In genomic region chr11:19531255-19532003, GRCm38 (mm10) we compare ENCODE assay signal across 10 mouse cellular contexts.
DNase-seq lines count a peak whose midpoint lies in the region; ATAC-seq and TF ChIP-seq lines count a peak whose summit lies in the region.
"Had no signal": no experiment of that assay in that cellular context is flagged by ENCODE, and none has a peak within 500 bp of the region (broad histone marks: within the 10 kb centered on the region; RNA-seq: fewer than 3 reads in every experiment).

No protein-coding gene starts in this region.

- no peaks in the 10 kb centered on the region for H3K27me3 ChIP-seq in CH12.LX (replicated peaks)
- no peaks in the 10 kb centered on the region for H3K27me3 ChIP-seq in hindbrain, postnatal 0 days (ENCODE audit: insufficient read depth, low read length)

- no peaks in the 10 kb centered on the region for H3K79me2 ChIP-seq in CH12.LX (replicated peaks; ENCODE audit: control insufficient read depth, extremely low read depth, insufficient read depth, poor library complexity, severe bottlenecking)

- intact Hi-C loops in left cerebral cortex, postnatal 10 days (cut with DNase I), result no loop called here

- peaks cover 18 to 48% of the 10 kb centered on the region in 2 experiments for H3K4me1 ChIP-seq in CH12.LX (ENCODE audit: control insufficient read depth in 1 of 2, insufficient read depth in 2 of 2)
- no peaks in the 10 kb centered on the region; the same call in 1 of the 2 replicates for H3K4me1 ChIP-seq in hindbrain, postnatal 0 days (ENCODE audit: insufficient read depth, low read length)

- H3K27ac ChIP-seq in CH12.LX (ENCODE audit: insufficient read depth, low read depth), result peak overlapping the region; percentile 10
- H3K27ac ChIP-seq in hindbrain, postnatal 0 days, result peak overlapping the region; percentile 82

- no peak for TF ChIP-seq CTCF in CH12.LX (conservative IDR thresholded peaks at IDR 0.05 in 1 of 2, IDR thresholded peaks at IDR 0.05 in 1 of 2; ENCODE audit: low read depth in 2 of 2, low read length in 2 of 2)
- TF ChIP-seq CTCF in brain, embryonic 14.5 days (IDR thresholded peaks at IDR 0.05; ENCODE audit: borderline replicate concordance, extremely low read depth, insufficient read depth, insufficient read length), result no peak
- TF ChIP-seq CTCF in hindbrain, postnatal 0 days (IDR thresholded peaks at IDR 0.05; ENCODE audit: low read depth), result peak; percentile 5

- ATAC-seq in hindbrain, postnatal 0 days, result peak; percentile 84
- ATAC-seq in megakaryocyte, adult 5-6 weeks (ENCODE audit: poor library complexity, severe bottlenecking), result no peak
- ATAC-seq: Patski had no signal

- no peaks in the 10 kb centered on the region for H3K9me3 ChIP-seq in CH12.LX (replicated peaks; ENCODE audit: low read length)
- no peaks in the 10 kb centered on the region for H3K9me3 ChIP-seq in hindbrain, postnatal 0 days (ENCODE audit: low read length)

- H3K36me3 ChIP-seq in CH12.LX (replicated peaks in 1 of 2; ENCODE audit: control insufficient read depth in 1 of 2, insufficient read depth in 1 of 2, low read length in 1 of 2), result no peaks in the 10 kb centered on the region
- no peaks in the 10 kb centered on the region for H3K36me3 ChIP-seq in hindbrain, postnatal 0 days (ENCODE audit: insufficient read depth, low read length)

- no peak for TF ChIP-seq POLR2A in CH12.LX (IDR thresholded peaks at IDR 0.05; ENCODE audit: low read depth, low read length)
- TF ChIP-seq POLR2A in brain, embryonic 14.5 days (IDR thresholded peaks at IDR 0.05; ENCODE audit: borderline replicate concordance, extremely low read depth, insufficient read depth, insufficient read length, poor library complexity, severe bottlenecking), result no peak

- no peak overlapping the region for H3K4me3 ChIP-seq in CH12.LX (replicated peaks in 1 of 3; ENCODE audit: low read depth in 2 of 3, low read length in 2 of 3, poor library complexity in 1 of 3)
- no peak overlapping the region for H3K4me3 ChIP-seq in hindbrain, postnatal 0 days (ENCODE audit: low read length)
- H3K4me3 ChIP-seq: myocyte had no signal

- no peak; the same call in 1 of the 2 replicates for TF ChIP-seq RAD21 in CH12.LX (IDR thresholded peaks at IDR 0.05; ENCODE audit: low read depth, low read length)

- in situ Hi-C loops in CH12.LX (cut with MboI; ENCODE audit: low pct_ligation_motif_present, low pct_unique_long_range_greater_than_20kb, low sequenced_read_pairs), result loop anchor here (5.0 to 10.0 kb wide), 4 partner anchors 194 to 807 kb away; no protein-coding TSS in a partner anchor

- dilution Hi-C loops in CH12.LX (cut with MboI; ENCODE audit: extremely low pct_ligation_motif_present, extremely low pct_unique_long_range_greater_than_20kb, low sequenced_read_pairs), result no loop called here

- H3K9ac ChIP-seq in CH12.LX (ENCODE audit: insufficient read depth, low read depth), result peak overlapping the region; percentile 7
- peak overlapping the region; percentile 37 for H3K9ac ChIP-seq in hindbrain, postnatal 0 days (replicated peaks; ENCODE audit: low read length)

- peak overlapping the region; percentile 64 for H3K4me2 ChIP-seq in CH12.LX (ENCODE audit: insufficient read depth, low read depth, poor library complexity, severe bottlenecking)
- H3K4me2 ChIP-seq in hindbrain, postnatal 0 days (ENCODE audit: low read depth, low read length), result peak overlapping the region; percentile 27; the same call in 1 of the 2 replicates

- TF ChIP-seq EP300 in CH12.LX (IDR thresholded peaks at IDR 0.05; ENCODE audit: low read length), result peak; percentile 62; the same call in 1 of the 2 replicates

- 11% methylated on average over 20 of the region's 20 CpGs for WGBS in hindbrain, postnatal 0 days

- peak; percentile 57 for DNase-seq in CH12.LX (ENCODE audit: extremely low read depth)
- DNase-seq in brain, embryonic 14.5 days (ENCODE audit: low read depth), result peak; percentile 51
- DNase-seq in hindbrain, postnatal 0 days (ENCODE audit: low spot score), result peak; percentile 76
- peak; percentile 48 for DNase-seq in lung, postnatal 10 days
- no peak for DNase-seq in left cerebral cortex, postnatal 10 days (ENCODE audit: extremely low spot score in 1 of 2, low spot score in 2 of 2)
- DNase-seq in left cerebral cortex, adult 18-20 months (ENCODE audit: low spot score in 2 of 2), result no peak
- no peak for DNase-seq in left cerebral cortex, adult 9 months (ENCODE audit: low spot score in 2 of 2)

TF ChIP-seq in CH12.LX, 34 proteins besides CTCF, POLR2A, EP300 and RAD21:
- TF ChIP-seq RCOR1 (conservative IDR thresholded peaks at IDR 0.05; ENCODE audit: low read depth, low read length) (0 out of 2 replicates have a peak, but pooled peaks have one; percentile 61), E2F4 (IDR thresholded peaks at IDR 0.05; ENCODE audit: insufficient replicate concordance, low read depth, low read length) (no peak), HCFC1 (IDR thresholded peaks at IDR 0.05; ENCODE audit: low read depth, low read length) (peak; percentile 9; the same call in 1 of the 2 replicates), MAFK (IDR thresholded peaks at IDR 0.05; ENCODE audit: insufficient replicate concordance, low read length) (no peak), MAX (IDR thresholded peaks at IDR 0.05; ENCODE audit: low read length) (no peak), USF2 (conservative IDR thresholded peaks at IDR 0.05; ENCODE audit: low read depth, low read length) (no peak), ELF1 (IDR thresholded peaks at IDR 0.05; ENCODE audit: low read depth, low read length) (peak; percentile 52), MYC (IDR thresholded peaks at IDR 0.05; ENCODE audit: low read depth, low read length) (peak; percentile 15; the same call in 1 of the 2 replicates), ZC3H11A (IDR thresholded peaks at IDR 0.05; ENCODE audit: low read depth, low read length) (no peak), PAX5 (IDR thresholded peaks at IDR 0.05; ENCODE audit: low read length) (no peak), ZKSCAN1 (IDR thresholded peaks at IDR 0.05; ENCODE audit: borderline replicate concordance, low read depth, low read length) (no peak), JUND (conservative IDR thresholded peaks at IDR 0.05; ENCODE audit: low read depth, low read length) (0 out of 2 replicates have a peak, but pooled peaks have one; percentile 6), ETS1 (conservative IDR thresholded peaks at IDR 0.05; ENCODE audit: low read depth, low read length) (peak; percentile 26), IRF4 (IDR thresholded peaks at IDR 0.05; ENCODE audit: low read depth, low read length) (peak; percentile 74; the same call in 1 of the 2 replicates), BHLHE40 (IDR thresholded peaks at IDR 0.05; ENCODE audit: low read depth, low read length) (peak; percentile 12; the same call in 1 of the 2 replicates), MEF2A (IDR thresholded peaks at IDR 0.05; ENCODE audit: borderline replicate concordance, low read depth, low read length) (peak; percentile 46; the same call in 1 of the 2 replicates), UBTF (IDR thresholded peaks at IDR 0.05; ENCODE audit: low read depth, low read length) (no peak), NELFE (IDR thresholded peaks at IDR 0.05; ENCODE audit: low read depth, low read length) (no peak; the same call in 1 of the 2 replicates), CHD1 (IDR thresholded peaks at IDR 0.05; ENCODE audit: low read depth, low read length) (peak; percentile 86; the same call in 1 of the 2 replicates), USF1 (IDR thresholded peaks at IDR 0.05; ENCODE audit: low read depth, low read length) (no peak), CHD2 (IDR thresholded peaks at IDR 0.05; ENCODE audit: low read length) (no peak; the same call in 1 of the 2 replicates), MXI1 (IDR thresholded peaks at IDR 0.05; ENCODE audit: low read depth, low read length) (peak; percentile 57; the same call in 1 of the 2 replicates), ZNF384 (IDR thresholded peaks at IDR 0.05; ENCODE audit: low read depth, low read length) (peak; percentile 82), JUN (IDR thresholded peaks at IDR 0.05; ENCODE audit: insufficient read depth, low read depth, low read length) (no peak), TBP (conservative IDR thresholded peaks at IDR 0.05; ENCODE audit: low read depth, low read length) (no peak), ZMIZ1 (IDR thresholded peaks at IDR 0.05; ENCODE audit: low read depth, low read length) (peak; percentile 58; the same call in 1 of the 2 replicates), TCF12 (IDR thresholded peaks at IDR 0.05; ENCODE audit: low read depth, low read length) (peak; percentile 38; the same call in 1 of the 2 replicates), KAT2A (IDR thresholded peaks at IDR 0.05; ENCODE audit: insufficient replicate concordance, low read length) (0 out of 2 replicates have a peak, but pooled peaks have one; percentile 9), SMC3 (IDR thresholded peaks at IDR 0.05; ENCODE audit: low read depth, low read length) (no peak; the same call in 1 of the 2 replicates), NRF1 (IDR thresholded peaks at IDR 0.05; ENCODE audit: low read depth, low read length) (peak; percentile 36; the same call in 1 of the 2 replicates), SIN3A (IDR thresholded peaks at IDR 0.05; ENCODE audit: low read length) (peak; percentile 79), GABPA (IDR thresholded peaks at IDR 0.05; ENCODE audit: insufficient replicate concordance, low read depth, low read length) (no peak), POLR2AphosphoS2 (IDR thresholded peaks at IDR 0.05; ENCODE audit: low read depth, low read length) (no peak), MAZ (IDR thresholded peaks at IDR 0.05; ENCODE audit: low read depth, low read length) (no peak)

Comparison
In these comparisons a context has a peak if more than half of its experiments do, and no peak if none do; other contexts are left out.
1. DNase-seq: peak in CH12.LX (single experiment), brain, embryonic 14.5 days (single experiment), hindbrain, postnatal 0 days (single experiment) and lung, postnatal 10 days (single experiment); none in left cerebral cortex, postnatal 10 days (0 of 2), left cerebral cortex, adult 18-20 months (0 of 2) and left cerebral cortex, adult 9 months (0 of 2).